Mouse (Mus musculus): ENCODE measurements around the gene Prr7. TPM values are rescaled to one million over a fixed set of nuclear protein-coding genes. Genes with fewer than 3 reads are reported as not detected.

Gene Prr7
- polyA plus RNA-seq, 1 experiment from 2014 or later = 0.13 TPM

DNA sequence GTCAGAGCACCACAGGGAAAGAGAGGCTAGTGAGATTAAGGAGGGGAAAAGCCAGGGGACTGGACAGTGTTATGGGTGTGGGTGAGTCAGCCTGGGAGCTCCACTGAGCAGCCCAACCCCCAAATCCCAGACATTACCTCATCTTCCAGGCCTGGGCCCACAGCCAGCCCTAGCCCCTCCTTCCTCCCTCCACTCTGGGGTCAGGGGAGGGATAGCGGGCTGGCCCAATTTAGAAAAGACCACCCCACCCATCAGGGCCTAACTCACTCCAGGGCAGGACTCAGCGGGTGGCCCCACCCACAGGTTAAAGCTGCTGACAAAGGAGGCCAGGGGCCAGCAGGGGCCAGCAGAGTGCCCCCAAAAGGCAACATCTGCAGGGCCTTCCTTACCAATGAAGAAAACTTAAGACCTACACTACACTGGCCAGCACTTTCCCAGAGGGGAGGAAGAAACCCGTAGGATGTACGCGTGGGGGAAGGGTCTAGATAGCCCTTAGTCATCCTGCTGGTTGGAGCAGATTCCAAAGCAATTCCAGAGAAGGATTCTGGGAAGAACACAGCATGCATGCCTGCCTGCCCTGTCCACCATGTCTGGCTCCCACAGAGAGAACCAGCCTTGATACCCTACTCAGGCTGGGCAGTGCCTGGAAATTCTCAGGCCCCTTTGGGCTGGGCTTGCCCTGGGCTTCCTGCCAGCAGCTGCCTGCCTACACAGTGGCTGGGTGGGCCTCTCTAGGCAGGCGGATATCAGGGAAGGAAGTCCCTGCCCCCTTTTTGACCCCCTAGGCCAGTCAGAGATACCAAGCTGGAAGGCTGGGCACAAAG is 46.8 kb downstream of the Prr7 start:
- Histone ChIP-seq H3K4me3 (ENCODE audit: low read depth, low read length) (peak overlapping the region; percentile 90; the same call in 1 of the 2 replicates), H3K36me3 (ENCODE audit: control insufficient read depth, insufficient read depth, low read length) (peaks cover 25% of the 10 kb centered on the region), H3K4me2 (replicated peaks; ENCODE audit: low read depth) (peak overlapping the region; percentile 68), H3K9ac (ENCODE audit: low read length) (peak overlapping the region; percentile 93), H3K27me3 (ENCODE audit: control insufficient read depth, insufficient read depth, low read length) (no peaks in the 10 kb centered on the region), H3K4me1 (replicated peaks; ENCODE audit: control insufficient read depth, insufficient read depth) (peaks cover 14% of the 10 kb centered on the region), H3K27ac (replicated peaks) (peak overlapping the region; percentile 92), H3K9me3 (ENCODE audit: control insufficient read depth, low read length) (no peaks in the 10 kb centered on the region)
- 8% methylated on average over 6 of the region's 6 CpGs for WGBS
- DNase-seq (ENCODE audit: low spot score) (peak; percentile 85), ATAC-seq (ENCODE audit: low FRiP score, low TSS enrichment) (peak; percentile 78)
- TF ChIP-seq EP300 (optimal IDR thresholded peaks at IDR 0.05) (peak; percentile 78), CTCF (IDR thresholded peaks at IDR 0.05; ENCODE audit: low read depth) (peak; percentile 49; the same call in 1 of the 2 replicates)

DNA sequence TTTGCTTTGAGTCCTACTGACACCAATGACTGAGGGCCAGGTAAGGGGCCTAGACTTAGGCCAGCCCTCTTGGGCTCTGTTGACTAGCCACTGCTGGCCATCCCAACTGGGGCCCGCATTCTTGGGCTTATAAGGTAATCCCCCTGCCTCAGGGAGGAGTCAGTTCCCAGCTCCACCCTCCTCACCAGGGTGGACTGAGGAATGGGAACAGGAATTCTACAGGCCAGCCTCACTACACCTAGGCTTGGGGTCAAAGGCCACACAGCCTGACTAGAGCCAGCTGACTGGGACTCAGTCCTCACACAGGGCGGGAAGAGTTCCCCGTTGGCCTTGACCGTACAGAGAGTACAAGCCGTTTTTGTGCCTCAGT is 47.4 kb downstream of the Prr7 start:
- no peaks in the 10 kb centered on the region for H3K9me3 ChIP-seq (ENCODE audit: control insufficient read depth, low read length)
- peak overlapping the region; percentile 93 for H3K9ac ChIP-seq (ENCODE audit: low read length)
- ATAC-seq (ENCODE audit: low FRiP score, low TSS enrichment) = no peak; the same call in none of the 2 replicates
- H3K27ac ChIP-seq (replicated peaks) = peak overlapping the region; percentile 92
- peak overlapping the region; percentile 68 for H3K4me2 ChIP-seq (replicated peaks; ENCODE audit: low read depth)
- TF ChIP-seq EP300 (optimal IDR thresholded peaks at IDR 0.05) = no peak
- peaks cover 19% of the 10 kb centered on the region for H3K36me3 ChIP-seq (ENCODE audit: control insufficient read depth, insufficient read depth, low read length)
- DNase-seq (ENCODE audit: low spot score) = no peak
- H3K4me3 ChIP-seq (ENCODE audit: low read depth, low read length) = peak overlapping the region; percentile 90
- H3K27me3 ChIP-seq (ENCODE audit: control insufficient read depth, insufficient read depth, low read length) = no peaks in the 10 kb centered on the region
- peaks cover 14% of the 10 kb centered on the region for H3K4me1 ChIP-seq (replicated peaks; ENCODE audit: control insufficient read depth, insufficient read depth)
- 23% methylated on average over 5 of the region's 5 CpGs for WGBS

DNA sequence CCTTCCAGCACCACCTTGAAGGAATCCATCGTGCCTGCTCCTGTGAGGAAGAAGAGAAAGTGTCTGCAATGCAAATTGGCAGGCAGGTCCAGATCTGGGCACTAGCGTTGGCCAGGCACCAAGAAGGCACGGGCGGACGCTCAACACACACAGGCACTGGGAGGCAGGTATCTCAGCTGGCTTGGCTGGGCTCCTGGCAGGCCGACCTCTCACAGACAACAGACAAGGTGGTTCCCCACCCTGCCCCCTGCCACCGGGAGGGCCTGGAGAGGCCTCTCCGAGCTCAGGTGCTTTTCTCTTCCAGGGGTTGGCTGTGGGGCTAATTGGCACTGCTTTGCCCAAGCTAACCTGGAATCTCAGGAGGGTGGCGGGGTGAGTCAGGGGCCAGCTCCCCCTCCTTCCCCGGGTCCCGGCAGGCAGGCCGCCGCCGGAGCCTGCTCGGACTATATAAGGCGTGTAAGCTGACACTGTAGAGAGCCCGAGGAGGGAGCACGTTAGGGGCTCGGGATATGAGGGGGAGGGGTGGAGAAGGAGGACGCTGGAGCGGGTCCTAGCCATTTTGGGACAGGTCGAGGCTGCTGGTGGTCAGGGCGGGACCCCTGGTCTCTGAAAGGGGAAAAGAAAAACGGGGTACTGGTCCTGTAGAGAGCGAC is 48.4 kb downstream of the Prr7 start:
- Histone ChIP-seq H3K27ac (replicated peaks) (peak overlapping the region; percentile 92), H3K4me3 (ENCODE audit: low read depth, low read length) (peak overlapping the region; percentile 90), H3K9me3 (ENCODE audit: control insufficient read depth, low read length) (no peaks in the 10 kb centered on the region), H3K27me3 (ENCODE audit: control insufficient read depth, insufficient read depth, low read length) (no peaks in the 10 kb centered on the region), H3K9ac (ENCODE audit: low read length) (peak overlapping the region; percentile 93), H3K36me3 (ENCODE audit: control insufficient read depth, insufficient read depth, low read length) (peaks cover 11% of the 10 kb centered on the region), H3K4me2 (replicated peaks; ENCODE audit: low read depth) (peak overlapping the region; percentile 68), H3K4me1 (replicated peaks; ENCODE audit: control insufficient read depth, insufficient read depth) (peaks cover 14% of the 10 kb centered on the region)
- peak; percentile 46 for ATAC-seq (ENCODE audit: low FRiP score, low TSS enrichment)
- peak; percentile 64 for DNase-seq (ENCODE audit: low spot score)
- TF ChIP-seq CTCF (IDR thresholded peaks at IDR 0.05; ENCODE audit: low read depth) (no peak), EP300 (optimal IDR thresholded peaks at IDR 0.05) (peak; percentile 20)
- 2% methylated on average over 24 of the region's 25 CpGs for WGBS

DNA sequence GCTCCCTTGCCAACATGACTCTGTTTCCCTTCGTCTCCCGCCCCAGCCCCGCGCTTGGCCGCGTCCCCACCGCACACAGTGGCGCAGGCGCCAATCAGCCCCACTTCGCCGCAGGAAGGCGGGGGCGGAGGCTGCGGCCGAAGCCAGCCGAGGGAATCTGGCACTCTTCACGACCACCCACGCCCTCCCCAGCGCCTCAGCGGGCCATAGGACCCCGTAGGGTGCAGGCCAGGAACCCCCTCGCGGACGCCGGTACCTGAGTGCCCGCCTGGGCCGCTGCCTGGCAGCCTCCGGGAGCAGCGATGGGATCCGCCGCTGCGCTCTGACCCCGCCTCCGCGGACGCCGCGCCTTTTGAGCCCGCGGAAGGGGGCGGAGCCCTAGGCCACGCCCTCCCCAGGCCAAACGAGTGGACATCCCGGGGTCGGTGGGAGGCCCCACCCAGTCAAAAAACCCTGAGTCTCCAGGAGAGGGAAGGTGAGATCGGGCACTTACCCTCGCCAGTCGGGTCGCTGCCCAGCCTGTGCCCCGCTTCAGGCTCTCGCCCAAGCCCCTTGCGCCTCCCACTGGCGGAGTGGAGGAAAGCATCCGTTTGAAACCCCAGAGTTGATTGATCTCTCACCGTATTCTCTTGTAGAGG is 49.2 kb downstream of the Prr7 start, which contains the start of gene Pdlim7:
Gene Pdlim7, minus strand, starts transcription at position 566 of the 638 bp plus-strand sequence.
- Histone ChIP-seq H3K36me3 (ENCODE audit: control insufficient read depth, insufficient read depth, low read length) (peaks cover 7% of the 10 kb centered on the region), H3K4me2 (replicated peaks; ENCODE audit: low read depth) (peak within 1 kb of the TSS; percentile 68), H3K4me3 (ENCODE audit: low read depth, low read length) (peak within 1 kb of the TSS; percentile 90), H3K4me1 (replicated peaks; ENCODE audit: control insufficient read depth, insufficient read depth) (peaks cover 14% of the 10 kb centered on the region), H3K9me3 (ENCODE audit: control insufficient read depth, low read length) (no peaks in the 10 kb centered on the region), H3K27me3 (ENCODE audit: control insufficient read depth, insufficient read depth, low read length) (no peaks in the 10 kb centered on the region), H3K27ac (replicated peaks) (peak within 1 kb of the TSS; percentile 92), H3K9ac (ENCODE audit: low read length) (peak within 1 kb of the TSS; percentile 93)
- ATAC-seq (ENCODE audit: low FRiP score, low TSS enrichment) = peak; percentile 62
- under 1% methylated on average over 55 of the region's 55 CpGs for WGBS
- DNase-seq (ENCODE audit: low spot score) = peak; percentile 90
- TF ChIP-seq EP300 (optimal IDR thresholded peaks at IDR 0.05) = no peak
- peak; percentile 89 for TF ChIP-seq CTCF (IDR thresholded peaks at IDR 0.05; ENCODE audit: low read depth)

DNA sequence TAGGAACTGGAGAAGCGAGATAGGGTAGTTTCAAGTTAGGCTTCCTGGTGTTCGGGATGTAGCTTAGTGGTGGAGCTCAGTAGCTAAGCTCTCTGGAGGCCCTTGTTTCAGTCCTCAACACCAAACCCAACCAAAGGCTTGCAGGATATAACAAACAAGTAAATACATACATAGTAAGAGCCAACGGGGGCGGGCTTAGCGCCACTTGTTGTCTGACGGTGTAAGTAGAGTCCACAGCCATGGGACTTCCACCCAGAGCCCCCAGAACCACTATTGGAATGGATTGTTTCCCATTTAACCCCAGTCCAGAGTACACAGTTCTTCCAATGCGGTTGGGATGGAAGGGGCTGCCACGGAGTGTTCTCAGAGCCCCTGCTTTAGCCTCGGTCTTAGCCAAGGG is 49.8 kb downstream of the Prr7 start:
- no peaks in the 10 kb centered on the region for H3K27me3 ChIP-seq (ENCODE audit: control insufficient read depth, insufficient read depth, low read length)
- H3K4me3 ChIP-seq (ENCODE audit: low read depth, low read length) = peak overlapping the region; percentile 90
- 36% methylated on average over 9 of the region's 9 CpGs for WGBS
- TF ChIP-seq EP300 (optimal IDR thresholded peaks at IDR 0.05) (no peak), CTCF (IDR thresholded peaks at IDR 0.05; ENCODE audit: low read depth) (no peak)
- no peak overlapping the region for H3K9ac ChIP-seq (ENCODE audit: low read length)
- DNase-seq (ENCODE audit: low spot score) (no peak), ATAC-seq (ENCODE audit: low FRiP score, low TSS enrichment) (no peak)
- peaks cover 3% of the 10 kb centered on the region for H3K36me3 ChIP-seq (ENCODE audit: control insufficient read depth, insufficient read depth, low read length)
- H3K9me3 ChIP-seq (ENCODE audit: control insufficient read depth, low read length) = no peaks in the 10 kb centered on the region
- H3K4me1 ChIP-seq (replicated peaks; ENCODE audit: control insufficient read depth, insufficient read depth) = peaks cover 14% of the 10 kb centered on the region
- no peak overlapping the region for H3K27ac ChIP-seq (replicated peaks)
- H3K4me2 ChIP-seq (replicated peaks; ENCODE audit: low read depth) = peak overlapping the region; percentile 68

Measured in stomach, postnatal 0 days (tissue).